Mouse (Mus musculus): ENCODE measurements around the gene Zcrb1. TPM values are rescaled to one million over a fixed set of nuclear protein-coding genes. Genes with fewer than 3 reads are reported as not detected.
A peak's percentile ranks its signal among the peaks of the same experiment; 100 is the strongest.

Zcrb1 gene
- polyA plus RNA-seq, 2 experiments from 2014 or later = 68.5 to 104 TPM

DNA sequence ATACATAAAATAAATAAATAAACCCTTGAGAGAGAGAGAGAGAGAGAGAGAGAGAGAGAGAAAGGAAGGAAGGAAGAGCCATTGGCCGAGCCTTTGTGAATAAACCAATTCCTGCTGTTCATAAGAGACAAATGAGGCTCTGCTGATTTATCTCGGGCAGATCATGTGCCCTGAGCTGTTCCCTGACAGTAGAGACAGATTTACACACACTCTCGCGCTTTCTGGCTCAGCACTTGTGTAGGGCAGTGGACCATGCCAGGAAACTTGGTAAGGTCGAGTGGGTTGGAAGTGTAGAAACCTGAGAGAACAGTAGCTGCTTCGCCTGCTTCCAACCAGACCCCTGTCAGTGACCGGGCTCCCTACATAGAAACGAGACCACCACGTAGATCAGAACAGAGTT is 29.6 kb downstream of the Zcrb1 start:
- no peak for ATAC-seq

GRCm38 (mm10) chr15:93365561-93365960 is 32.6 kb downstream of the Zcrb1 start:
- no peak for ATAC-seq

DNA sequence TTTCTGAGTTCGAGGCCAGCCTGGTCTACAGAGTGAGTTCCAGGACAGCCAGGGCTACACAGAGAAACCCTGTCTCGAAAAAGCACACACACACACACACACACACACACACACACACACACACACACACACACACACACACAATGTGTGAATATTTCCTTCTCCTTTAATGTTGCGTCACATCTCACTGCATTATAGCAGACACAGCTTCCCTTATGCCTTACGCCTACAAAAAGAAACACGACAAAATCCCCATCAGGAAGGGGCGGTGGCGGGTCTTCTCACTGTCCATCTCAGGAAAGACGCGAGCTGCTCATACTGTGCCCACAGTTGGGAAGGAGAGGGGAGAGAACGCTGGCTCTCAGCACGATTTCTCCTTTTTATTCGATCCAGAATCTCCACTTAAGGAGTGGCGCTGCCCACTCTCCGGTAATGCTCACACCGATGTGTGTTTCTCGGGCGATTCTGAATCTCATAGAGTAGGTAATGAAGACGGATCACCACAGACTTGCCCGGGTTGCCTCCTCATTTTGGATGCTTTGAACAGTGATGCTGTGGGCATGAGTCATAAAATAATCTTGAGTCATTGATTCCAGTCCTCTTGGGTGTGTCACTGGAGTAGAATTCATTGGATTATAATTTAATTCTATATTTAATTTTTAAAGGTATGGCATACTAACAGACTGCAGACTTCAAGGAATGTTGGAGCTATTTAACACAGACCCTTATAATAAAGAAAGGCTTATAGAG is 39.6 kb downstream of the Zcrb1 start:
- ATAC-seq = no peak

- no peak for ATAC-seq
These were observed 57.3 kb downstream of the Zcrb1 start for GRCm38 (mm10) chr15:93340630-93341379.

- peak; percentile 86 for ATAC-seq
These were observed 61.0 kb downstream of the Zcrb1 start, which contains the start of gene Yaf2 for GRCm38 (mm10) chr15:93336925-93337761. Yaf2 (minus strand) TSS chr15:93336935.

- ATAC-seq = no peak
These were observed 61.5 kb downstream of the Zcrb1 start for GRCm38 (mm10) chr15:93336658-93336924.

Other genes with a start within 250 kb of the Zcrb1 start
- 1 to 10 TPM; 5.6 to 6.6 TPM for gene Gxylt1, start 123.2 kb downstream of the Zcrb1 start, polyA plus RNA-seq (2017; shearing (Covaris generic))
- gene Yaf2, start 61.4 kb downstream of the Zcrb1 start, polyA plus RNA-seq (2017; shearing (Covaris generic)) = 10 to 100 TPM; 25.1 to 27.6 TPM
- gene Pphln1, start within 50 bp of the Zcrb1 start, polyA plus RNA-seq (2017; shearing (Covaris generic)) = 10 to 100 TPM; 27.0 to 43.3 TPM
- 1 to 10 TPM; 1.5 TPM for gene Prickle1, start 197.6 kb upstream of the Zcrb1 start, polyA plus RNA-seq (2017; shearing (Covaris generic))